Mouse (Mus musculus): Measurements from ENCODE around the gene Osbpl10.

- TF ChIP-seq POLR2A (IDR thresholded peaks at IDR 0.05; ENCODE audit: borderline replicate concordance, control insufficient read depth, low read depth, low read length) (no peak), CTCF (IDR thresholded peaks at IDR 0.05; ENCODE audit: control insufficient read depth, insufficient read depth, low read length) (no peak)
These were observed 45.2 kb upstream of the Osbpl10 start for GRCm38 (mm10) chr9:114933037-114933722.

Data from bone marrow, adult 2 months (tissue).